Mouse (Mus musculus): ENCODE measurements around the gene Dbnl. TPM values are rescaled to one million over a fixed set of nuclear protein-coding genes. Genes with fewer than 3 reads are reported as not detected.

Dbnl gene
- polyA plus RNA-seq, 1 experiment from 2014 or later: 108 TPM

DNA sequence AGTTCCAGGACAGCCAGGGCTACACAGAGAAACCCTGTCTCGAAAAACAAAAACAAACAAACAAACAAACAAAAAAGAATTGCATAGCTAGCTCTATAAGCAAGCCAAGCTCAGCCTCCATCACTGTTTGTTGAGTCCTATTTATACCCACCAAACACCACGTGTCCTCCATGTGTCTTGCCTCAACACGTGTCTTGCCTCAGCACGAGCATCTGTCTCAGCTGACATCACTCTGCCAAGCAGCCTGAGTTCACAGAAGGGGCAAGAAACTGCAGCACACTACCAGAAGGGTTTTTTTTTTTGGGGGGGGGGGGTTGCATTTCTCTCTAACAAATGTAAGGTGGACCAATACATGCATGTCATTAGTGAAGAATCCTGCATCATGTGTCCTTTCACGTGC is 62.2 kb downstream of the Dbnl start:
- H3K4me2 ChIP-seq (replicated peaks; ENCODE audit: low read depth, low read length): no peak overlapping the region
- H3K9ac ChIP-seq (replicated peaks; ENCODE audit: low read depth, low read length): no peak overlapping the region
- no peaks in the 10 kb centered on the region for H3K9me3 ChIP-seq (ENCODE audit: control insufficient read depth, low read depth, low read length)
- no peaks in the 10 kb centered on the region for H3K36me3 ChIP-seq (ENCODE audit: control insufficient read depth, insufficient read depth, low read length)
- no peak overlapping the region for H3K4me3 ChIP-seq (ENCODE audit: low read depth, low read length)
- no peaks in the 10 kb centered on the region for H3K27me3 ChIP-seq (ENCODE audit: control insufficient read depth, insufficient read depth, low read length)
- no peak overlapping the region for H3K27ac ChIP-seq (ENCODE audit: low read length)
- WGBS: 45% methylated on average over 5 of the region's 5 CpGs
- ATAC-seq (ENCODE audit: insufficient number of reproducible peaks, insufficient read depth, low FRiP score, low read depth): no peak
- no peaks in the 10 kb centered on the region for H3K4me1 ChIP-seq (ENCODE audit: control insufficient read depth, insufficient read depth, low read length)

Other genes with a start within 250 kb of the Dbnl start
- 17.7 and 19.4 TPM in 2 replicates for gene Ccdc117, start 246.3 kb upstream of the Dbnl start, polyA plus RNA-seq (2014; fragmentation: Nextera tagmentation; extraction: Ambion mirVana)
- not detected in 2 replicates for gene Ankrd36, start 218.8 kb upstream of the Dbnl start, polyA plus RNA-seq (2014; fragmentation: Nextera tagmentation; extraction: Ambion mirVana)
- 206 and 225 TPM in 2 replicates for gene Mrps24, start 72.8 kb upstream of the Dbnl start, polyA plus RNA-seq (2014; fragmentation: Nextera tagmentation; extraction: Ambion mirVana)
- 14.2 and 14.4 TPM in 2 replicates for gene Urgcp, start 26.1 kb upstream of the Dbnl start, polyA plus RNA-seq (2014; fragmentation: Nextera tagmentation; extraction: Ambion mirVana)
- 1.2 and 1.5 TPM in 2 replicates for gene Pgam2, start 15.2 kb downstream of the Dbnl start, polyA plus RNA-seq (2014; fragmentation: Nextera tagmentation; extraction: Ambion mirVana)
- 8.4 and 10.3 TPM in 2 replicates for gene Polm, start 49.5 kb downstream of the Dbnl start, polyA plus RNA-seq (2014; fragmentation: Nextera tagmentation; extraction: Ambion mirVana)
- 29.2 and 30.3 TPM in 2 replicates for gene Aebp1, start 73.5 kb downstream of the Dbnl start, polyA plus RNA-seq (2014; fragmentation: Nextera tagmentation; extraction: Ambion mirVana)
- 101 and 112 TPM in 2 replicates for gene Pold2, start 89.8 kb downstream of the Dbnl start, polyA plus RNA-seq (2014; fragmentation: Nextera tagmentation; extraction: Ambion mirVana)
- 4.9 and 8.4 TPM in 2 replicates for gene Myl7, start 110.3 kb downstream of the Dbnl start, polyA plus RNA-seq (2014; fragmentation: Nextera tagmentation; extraction: Ambion mirVana)
- gene Gck, start 161.6 kb downstream of the Dbnl start, polyA plus RNA-seq (2014; fragmentation: Nextera tagmentation; extraction: Ambion mirVana): 0.75 and 2.0 TPM in 2 replicates
- 23.2 and 23.3 TPM in 2 replicates for gene Ykt6, start 167.2 kb downstream of the Dbnl start, polyA plus RNA-seq (2014; fragmentation: Nextera tagmentation; extraction: Ambion mirVana)